Mouse (Mus musculus): ENCODE measurements around the gene Wdr83os.

DNA sequence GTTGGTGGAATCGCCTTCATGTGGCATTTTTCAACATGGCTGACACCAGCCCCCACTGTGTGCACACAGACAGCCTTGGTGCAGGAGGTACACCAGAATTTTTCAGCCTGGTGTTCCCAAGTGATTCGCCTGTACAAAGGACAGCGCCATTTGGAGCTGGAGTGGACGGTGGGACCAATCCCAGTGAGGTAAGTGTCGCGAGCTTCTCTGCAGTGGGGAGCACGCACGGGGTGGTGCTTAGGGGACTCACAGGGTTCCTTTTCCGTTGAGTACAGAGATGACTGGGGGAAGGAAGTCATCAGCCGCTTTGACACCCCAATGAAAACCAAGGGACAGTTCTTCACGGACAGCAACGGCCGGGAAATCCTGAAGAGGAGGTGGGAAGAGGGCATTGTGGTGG lies 14.5 kb downstream of the Wdr83os start:
- no peak for TF ChIP-seq CTCF (IDR thresholded peaks at IDR 0.05; ENCODE audit: extremely low read depth, insufficient read length, insufficient replicate concordance, low read depth, low read length)
- TF ChIP-seq POLR2A (IDR thresholded peaks at IDR 0.05; ENCODE audit: low read depth, low read length) = no peak

Data from small intestine, adult 2 months (tissue).